Mouse (Mus musculus): Measurements from ENCODE around the gene Hist1h2aa.
A peak's percentile ranks its signal among the peaks of the same experiment; 100 is the strongest.

GRCm38 (mm10) chr13:23913791-23914306 lies 20.4 kb upstream of the Hist1h2aa start:
- TF ChIP-seq CTCF (IDR thresholded peaks at IDR 0.05; ENCODE audit: low read depth), result no peak
- peak; percentile 90 for TF ChIP-seq EP300 (IDR thresholded peaks at IDR 0.05; ENCODE audit: low read depth)

Data from liver, postnatal 0 days (tissue).